Mouse (Mus musculus) bone marrow, adult 2 months (tissue): ENCODE results near the gene Ulk4.

Experiments
- CTCF ChIP-seq: fragments of 200-500 bp; IDR thresholded peaks from 2 replicates; pipeline ENCODE4 v1.5.1; 2011; ENCODE audit warnings: low read length, control low read depth; ENCODE audit not compliant: control insufficient read depth, insufficient read depth
- POLR2A ChIP-seq: fragments of 200-500 bp; IDR thresholded peaks from 2 replicates; pipeline ENCODE4 v1.6.1; 2011; ENCODE audit warnings: low read depth, mild to moderate bottlenecking, control low read depth, low read length, borderline replicate concordance; ENCODE audit not compliant: control insufficient read depth

- TF ChIP-seq CTCF = no peak
- no peak for TF ChIP-seq POLR2A
Measured at GRCm38 (mm10) chr9:121321118-121321517, 44.1 kb upstream of the Ulk4 start.
